Mouse (Mus musculus): Measurements from ENCODE around the gene Bmf.

The Bmf gene

GRCm38 (mm10) chr2:118549507-118550473 is at the start of gene Bmf:
TSS of gene Bmf (minus strand) at chr2:118549687.
- peak; percentile 99 for DNase-seq

- no peak for DNase-seq
Observed at GRCm38 (mm10) chr2:118599087-118599486, 49.6 kb upstream of the Bmf start.

- DNase-seq: peak; percentile 91 to 94
Observed at GRCm38 (mm10) chr2:118597673-118598568, 48.4 kb upstream of the Bmf start, which contains the start of gene Bub1b. TSS of gene Bub1b (plus strand) at chr2:118598211.

- no peak for DNase-seq
Observed at GRCm38 (mm10) chr2:118591083-118591482, 41.6 kb upstream of the Bmf start.

- no peak for DNase-seq
Observed at GRCm38 (mm10) chr2:118587686-118588085, 38.2 kb upstream of the Bmf start.

- DNase-seq: peak; percentile 64 to 76
Observed at GRCm38 (mm10) chr2:118586013-118586412, 36.5 kb upstream of the Bmf start.

GRCm38 (mm10) chr2:118573135-118573534 is 23.6 kb upstream of the Bmf start:
- DNase-seq: no peak

- DNase-seq: no peak
Observed at GRCm38 (mm10) chr2:118572183-118572836, 22.8 kb upstream of the Bmf start.

- DNase-seq: no peak
Observed at GRCm38 (mm10) chr2:118570939-118571338, 21.5 kb upstream of the Bmf start.

GRCm38 (mm10) chr2:118567179-118567578 is 17.7 kb upstream of the Bmf start:
- no peak for DNase-seq

- DNase-seq: no peak
Observed at GRCm38 (mm10) chr2:118562431-118562830, 12.9 kb upstream of the Bmf start.

GRCm38 (mm10) chr2:118562015-118562414 is 12.5 kb upstream of the Bmf start:
- no peak for DNase-seq

GRCm38 (mm10) chr2:118558426-118558825 is 8.9 kb upstream of the Bmf start:
- no peak for DNase-seq

GRCm38 (mm10) chr2:118554356-118554990 is 5.0 kb upstream of the Bmf start:
- peak; percentile 61 to 75 for DNase-seq

- DNase-seq: no peak
Observed at GRCm38 (mm10) chr2:118551606-118552005, 2.1 kb upstream of the Bmf start.

GRCm38 (mm10) chr2:118548421-118549221 is 866 bp downstream of the Bmf start:
- peak in 1 of 2 experiments; percentile 42 for DNase-seq

- DNase-seq: peak; percentile 76 to 86
Observed at GRCm38 (mm10) chr2:118547541-118548016, 1.9 kb downstream of the Bmf start.

- no peak for DNase-seq
Observed at GRCm38 (mm10) chr2:118546798-118547165, 2.7 kb downstream of the Bmf start.

GRCm38 (mm10) chr2:118546104-118546797 is 3.2 kb downstream of the Bmf start:
- peak in 1 of 2 experiments; percentile 28 for DNase-seq

Data from lung, postnatal 4 days (tissue).